Mouse (Mus musculus) small intestine, adult 2 months (tissue): ENCODE results near the gene Gramd1b. TPM values are rescaled to one million over a fixed set of nuclear protein-coding genes. Genes with fewer than 3 reads are reported as not detected.
A peak's percentile ranks its signal among the peaks of the same experiment; 100 is the strongest.

Source experiments
- H3K27ac ChIP-seq: fragments of 200-500 bp; 2 replicates; pipeline ENCODE4 v1.5.1; 2012; ENCODE audit warnings: low read depth, low read length, control low read depth, inconsistent platforms; ENCODE audit not compliant: insufficient read depth
- H3K27me3 ChIP-seq: fragments of 200-500 bp; 2 replicates; pipeline ENCODE4 v1.6.1; 2012; ENCODE audit warnings: mild to moderate bottlenecking, moderate library complexity, low read length, inconsistent platforms; ENCODE audit not compliant: control insufficient read depth, insufficient read depth
- H3K36me3 ChIP-seq: fragments of 200-500 bp; 2 replicates; pipeline ENCODE4 v1.6.1; 2012; ENCODE audit warnings: mild to moderate bottlenecking, low read length, control low read depth, inconsistent platforms; ENCODE audit not compliant: control insufficient read depth, insufficient read depth
- H3K4me1 ChIP-seq: fragments of 200-500 bp; 2 replicates; pipeline ENCODE4 v1.6.1; 2012; ENCODE audit warnings: low read length, inconsistent platforms, mixed read lengths; ENCODE audit not compliant: control insufficient read depth, insufficient read depth, insufficient read length
- H3K4me3 ChIP-seq: fragments of 200-500 bp; 2 replicates; pipeline ENCODE4 v1.5.1; 2012; ENCODE audit warnings: low read depth, mild to moderate bottlenecking, control low read depth, inconsistent platforms, low read length, moderate library complexity
- CTCF ChIP-seq: fragments of 200-500 bp; IDR thresholded peaks from 2 replicates; pipeline ENCODE4 v1.5.1; 2012; ENCODE audit warnings: low read depth, mild to moderate bottlenecking, control low read depth, inconsistent platforms, low read length, moderate library complexity, mixed read lengths; ENCODE audit not compliant: insufficient replicate concordance, insufficient read length; ENCODE audit errors: extremely low read depth
- POLR2A ChIP-seq: fragments of 200-500 bp; IDR thresholded peaks from 2 replicates; pipeline ENCODE4 v1.6.1; 2012; ENCODE audit warnings: low read depth, mild to moderate bottlenecking, control low read depth, inconsistent platforms, low read length, moderate library complexity
- WGBS: fragments of 180-500 bp; shearing (Covaris S2); methylation state at CpG from one replicate; pipeline ENCODE4 v1.1.7; 2018; 5-methylcytosine and 5-hydroxymethylcytosine counted together
- polyA plus RNA-seq: library from polyadenylated mRNA; depleted of rRNA; stranded (reverse); fragments of >200 nt; gene quantifications from 2 replicates; pipeline ENCODE4 v1.2.3, GENCODE M21; 2012

Gene Gramd1b
- polyA plus RNA-seq, 1 experiment: 128 TPM

- Histone ChIP-seq H3K27me3 (no peaks in the 10 kb centered on the region), H3K4me3 (no peak overlapping the region), H3K27ac (peak overlapping the region; percentile 96), H3K4me1 (peaks cover 16% of the 10 kb centered on the region; the same call in 1 of the 2 replicates), H3K36me3 (no peaks in the 10 kb centered on the region)
- 19% methylated on average over 7 of the region's 7 CpGs for WGBS
- TF ChIP-seq POLR2A (no peak), CTCF (no peak)
Observed at GRCm38 (mm10) chr9:40466782-40467181, 64.4 kb downstream of the Gramd1b start.

- peaks cover 22% of the 10 kb centered on the region; the same call in 1 of the 2 replicates for H3K4me1 ChIP-seq
- H3K27ac ChIP-seq: peak overlapping the region; percentile 96
- 45% methylated on average over 5 of the region's 5 CpGs for WGBS
- TF ChIP-seq CTCF (no peak), POLR2A (no peak)
- no peaks in the 10 kb centered on the region for H3K36me3 ChIP-seq
- no peaks in the 10 kb centered on the region for H3K27me3 ChIP-seq
- H3K4me3 ChIP-seq: peak overlapping the region; percentile 56
Observed at GRCm38 (mm10) chr9:40465596-40465995, 65.6 kb downstream of the Gramd1b start.

- Histone ChIP-seq H3K36me3 (no peaks in the 10 kb centered on the region), H3K4me1 (peaks cover 26% of the 10 kb centered on the region; the same call in 1 of the 2 replicates), H3K27ac (peak overlapping the region; percentile 57; the same call in 1 of the 2 replicates), H3K4me3 (no peak overlapping the region), H3K27me3 (no peaks in the 10 kb centered on the region)
- TF ChIP-seq CTCF (no peak), POLR2A (no peak)
- WGBS: 90% methylated on average over 6 of the region's 6 CpGs
Observed at GRCm38 (mm10) chr9:40462401-40462800, 68.8 kb downstream of the Gramd1b start.

GRCm38 (mm10) chr9:40460781-40461180, 70.4 kb downstream of the Gramd1b start:
- WGBS: 20% methylated on average over 6 of the region's 6 CpGs

GRCm38 (mm10) chr9:40459304-40460280, 71.6 kb downstream of the Gramd1b start:
- Histone ChIP-seq H3K4me1 (peaks cover 24% of the 10 kb centered on the region; the same call in 1 of the 2 replicates), H3K27me3 (no peaks in the 10 kb centered on the region), H3K27ac (no peak overlapping the region; the same call in 1 of the 2 replicates), H3K4me3 (no peak overlapping the region), H3K36me3 (no peaks in the 10 kb centered on the region)
- WGBS: 70% methylated on average over 5 of the region's 5 CpGs
- TF ChIP-seq POLR2A: no peak
- TF ChIP-seq CTCF: no peak

More at GRCm38 (mm10) chr9:40460781-40461180, 70.4 kb downstream of the Gramd1b start:
- Histone ChIP-seq H3K27me3 (no peaks in the 10 kb centered on the region), H3K4me1 (peaks cover 24% of the 10 kb centered on the region; the same call in 1 of the 2 replicates), H3K4me3 (no peak overlapping the region), H3K36me3 (no peaks in the 10 kb centered on the region), H3K27ac (peak overlapping the region; percentile 69)
- TF ChIP-seq CTCF (no peak), POLR2A (no peak)

- H3K4me1 ChIP-seq: peaks cover 24% of the 10 kb centered on the region; the same call in 1 of the 2 replicates
- no peaks in the 10 kb centered on the region for H3K27me3 ChIP-seq
- H3K4me3 ChIP-seq: no peak overlapping the region
- H3K27ac ChIP-seq: no peak overlapping the region
- 67% methylated on average over 4 of the region's 4 CpGs for WGBS
- no peak for TF ChIP-seq POLR2A
- TF ChIP-seq CTCF: no peak
- no peaks in the 10 kb centered on the region for H3K36me3 ChIP-seq
Observed at GRCm38 (mm10) chr9:40458559-40459303, 72.5 kb downstream of the Gramd1b start.

- H3K36me3 ChIP-seq: no peaks in the 10 kb centered on the region
- TF ChIP-seq POLR2A (no peak), CTCF (no peak)
- WGBS: 51% methylated on average over 5 of the region's 5 CpGs
- peak overlapping the region; percentile 59; the same call in 1 of the 2 replicates for H3K27ac ChIP-seq
- H3K27me3 ChIP-seq: no peaks in the 10 kb centered on the region
- peaks cover 23% of the 10 kb centered on the region; the same call in 1 of the 2 replicates for H3K4me1 ChIP-seq
- H3K4me3 ChIP-seq: no peak overlapping the region
Observed at GRCm38 (mm10) chr9:40457448-40457847, 73.7 kb downstream of the Gramd1b start.
